Mouse (Mus musculus) forebrain, embryonic 15.5 days (tissue): ENCODE results near the gene Eif4h. TPM values are rescaled to one million over a fixed set of nuclear protein-coding genes. Genes with fewer than 3 reads are reported as not detected.

Experiments used
- ATAC-seq: fragments of 200-750 bp; cut with Nextera tagmentation; replicated peaks from 2 replicates; pipeline ENCODE4 v1.8.0; 2017; ENCODE audit warnings: mild to moderate bottlenecking, moderate TSS enrichment, moderate library complexity
- H3K27ac ChIP-seq: fragments of 300-500 bp; sonication (generic); replicated peaks from 2 replicates; pipeline ENCODE4 v1.5.1; 2015; ENCODE audit warnings: mild to moderate bottlenecking, inconsistent platforms
- H3K27me3 ChIP-seq: fragments of 300-500 bp; sonication (generic); 2 replicates; pipeline ENCODE4 v1.6.1; 2015; ENCODE audit warnings: inconsistent platforms
- H3K36me3 ChIP-seq: fragments of 300-500 bp; sonication (generic); 2 replicates; pipeline ENCODE4 v1.6.1; 2015; ENCODE audit warnings: mild to moderate bottlenecking, inconsistent platforms
- H3K4me1 ChIP-seq: fragments of 300-500 bp; sonication (generic); 2 replicates; pipeline ENCODE4 v1.6.1; 2015; ENCODE audit warnings: inconsistent platforms
- H3K4me2 ChIP-seq: fragments of 300-500 bp; sonication (generic); replicated peaks from 2 replicates; pipeline ENCODE4 v1.6.1; 2015; ENCODE audit warnings: mild to moderate bottlenecking, inconsistent platforms
- H3K4me3 ChIP-seq: fragments of 300-500 bp; sonication (generic); 2 replicates; pipeline ENCODE4 v1.5.1; 2015; ENCODE audit warnings: mild to moderate bottlenecking, inconsistent platforms
- H3K9ac ChIP-seq: fragments of 300-500 bp; sonication (generic); replicated peaks from 2 replicates; pipeline ENCODE4 v1.6.1; 2015; ENCODE audit warnings: mild to moderate bottlenecking, inconsistent platforms
- H3K9me3 ChIP-seq: fragments of 300-500 bp; sonication (generic); 2 replicates; pipeline ENCODE4 v1.6.1; 2016; ENCODE audit warnings: inconsistent platforms
- WGBS: fragments of 180-500 bp; shearing (Covaris S2); methylation state at CpG from one replicate; pipeline ENCODE4 v1.1.7; 2015; ENCODE audit warnings: mixed read lengths; 5-methylcytosine and 5-hydroxymethylcytosine counted together
- microRNA-seq: library from miRNA; unstranded; fragments of <30 nt; microRNA quantifications from one replicate; pipeline ENCODE4, GENCODE M21; 2016
- polyA plus RNA-seq: library from polyadenylated mRNA; unstranded; fragments of >200 nt; fragmentation: Nextera tagmentation; extraction: Ambion mirVana; gene quantifications from 2 replicates; pipeline ENCODE4 v1.2.1, GENCODE M21; 2015

Eif4h gene
- polyA plus RNA-seq, 1 experiment from 2014 or later: 408 TPM

- ATAC-seq: 0 out of 2 replicates have a peak, but pooled peaks have one; percentile 19
- peak overlapping the region; percentile 46 for H3K4me3 ChIP-seq
- peak overlapping the region; percentile 76 for H3K4me2 ChIP-seq
- H3K27ac ChIP-seq: peak overlapping the region; percentile 69
- 45% methylated on average over 10 of the region's 10 CpGs for WGBS
- H3K9me3 ChIP-seq: no peaks in the 10 kb centered on the region
- peaks cover 9% of the 10 kb centered on the region for H3K4me1 ChIP-seq
- H3K27me3 ChIP-seq: no peaks in the 10 kb centered on the region
- no peaks in the 10 kb centered on the region for H3K36me3 ChIP-seq
- peak overlapping the region; percentile 55 for H3K9ac ChIP-seq
These were observed 66.6 kb downstream of the Eif4h start for GRCm38 (mm10) chr5:134572508-134573214.

- peak; percentile 77 for ATAC-seq
- Histone ChIP-seq H3K9me3 (no peaks in the 10 kb centered on the region), H3K4me1 (peaks cover 9% of the 10 kb centered on the region), H3K4me2 (peak overlapping the region; percentile 76), H3K36me3 (no peaks in the 10 kb centered on the region), H3K27me3 (no peaks in the 10 kb centered on the region), H3K27ac (peak overlapping the region; percentile 69), H3K4me3 (peak overlapping the region; percentile 46), H3K9ac (peak overlapping the region; percentile 55)
- WGBS: 1% methylated on average over 23 of the region's 23 CpGs
These were observed 67.4 kb downstream of the Eif4h start for GRCm38 (mm10) chr5:134571730-134572507.

Small RNA genes lying within 50 kb of the gene (microRNA-seq; reads per million reads assigned to microRNA genes)
- gene Mir7228: not detected

Other genes starting within 250 kb of the Eif4h start
- gene Gtf2ird1, start 182.8 kb downstream of the Eif4h start, polyA plus RNA-seq: 89.7 and 93.3 TPM in 2 replicates
- gene Clip2, start 87.1 kb downstream of the Eif4h start, polyA plus RNA-seq: 14.7 and 15.0 TPM in 2 replicates
- gene Syna, start 79.3 kb downstream of the Eif4h start, polyA plus RNA-seq: 0.36 and 0.59 TPM in 2 replicates
- gene Rfc2, start 58.1 kb downstream of the Eif4h start, polyA plus RNA-seq: 218 TPM in 2 replicates
- gene Lat2, start 24.5 kb downstream of the Eif4h start, polyA plus RNA-seq: 2.6 and 4.4 TPM in 2 replicates
- 16.0 and 16.9 TPM in 2 replicates for gene Limk1, start 49.1 kb upstream of the Eif4h start, polyA plus RNA-seq
- 7.7 and 7.8 TPM in 2 replicates for gene Eln, start 107.8 kb upstream of the Eif4h start, polyA plus RNA-seq